ENCODE assay signal across 13 mouse cellular contexts in genomic region chr5:41871164-41871563, GRCm38 (mm10). TPM values are rescaled to one million over a fixed set of nuclear protein-coding genes. Genes with fewer than 3 reads are reported as not detected.
A peak's percentile ranks its signal among the peaks of the same experiment; 100 is the strongest.
DNase-seq lines count a peak whose midpoint lies in the region; ATAC-seq and TF ChIP-seq lines count a peak whose summit lies in the region.
"Had no signal": no experiment of that assay in that cellular context is flagged by ENCODE, and none has a peak within 500 bp of the region (broad histone marks: within the 10 kb centered on the region; RNA-seq: fewer than 3 reads in every experiment).

No protein-coding gene starts in this region.

- TF ChIP-seq CTCF in layer of hippocampus, adult 2 months (conservative IDR thresholded peaks at IDR 0.05): no peak

- ATAC-seq in hindbrain, embryonic 14.5 days (ENCODE audit: low FRiP score): no peak
- ATAC-seq in hindbrain, embryonic 11.5 days (ENCODE audit: low FRiP score): no peak
- ATAC-seq: intestine, embryonic 16.5 days had no signal

- no peak overlapping the region for H3K4me2 ChIP-seq in hindbrain, embryonic 14.5 days (replicated peaks)
- H3K4me2 ChIP-seq in hindbrain, embryonic 11.5 days (replicated peaks; ENCODE audit: low read depth, low read length): no peak overlapping the region
- H3K4me2 ChIP-seq: midbrain, embryonic 12.5 days had no signal

- H3K9me3 ChIP-seq in hindbrain, embryonic 14.5 days (ENCODE audit: control insufficient read depth, low read length): no peaks in the 10 kb centered on the region
- H3K9me3 ChIP-seq in hindbrain, embryonic 11.5 days (ENCODE audit: control insufficient read depth, low read length): no peaks in the 10 kb centered on the region
- H3K9me3 ChIP-seq: midbrain, embryonic 12.5 days had no signal

- H3K27ac ChIP-seq in hindbrain, embryonic 14.5 days: no peak overlapping the region
- H3K27ac ChIP-seq in hindbrain, embryonic 11.5 days (ENCODE audit: low read depth, low read length): no peak overlapping the region
- peak overlapping the region; percentile 54; the same call in 1 of the 2 replicates for H3K27ac ChIP-seq in layer of hippocampus, adult 2 months
- H3K27ac ChIP-seq: heart, adult 2 months; left cerebral cortex, adult 2 months; midbrain, embryonic 12.5 days had no signal

- no peak overlapping the region for H3K4me3 ChIP-seq in hindbrain, embryonic 14.5 days (replicated peaks; ENCODE audit: low read length)
- no peak overlapping the region for H3K4me3 ChIP-seq in hindbrain, embryonic 11.5 days (ENCODE audit: low read depth, low read length)
- H3K4me3 ChIP-seq in layer of hippocampus, adult 2 months: no peak overlapping the region
- H3K4me3 ChIP-seq: erythroblast, embryonic 14.5 days; heart, adult 2 months; left cerebral cortex, adult 2 months; midbrain, embryonic 12.5 days had no signal

- H3K36me3 ChIP-seq in hindbrain, embryonic 14.5 days (replicated peaks; ENCODE audit: control insufficient read depth, insufficient read depth): no peaks in the 10 kb centered on the region
- no peaks in the 10 kb centered on the region for H3K36me3 ChIP-seq in hindbrain, embryonic 11.5 days (ENCODE audit: control insufficient read depth, insufficient read depth, low read length)
- H3K36me3 ChIP-seq: midbrain, embryonic 12.5 days had no signal

- no peak overlapping the region for H3K9ac ChIP-seq in hindbrain, embryonic 14.5 days
- H3K9ac ChIP-seq in hindbrain, embryonic 11.5 days (ENCODE audit: low read depth, low read length): no peak overlapping the region
- H3K9ac ChIP-seq: midbrain, embryonic 12.5 days had no signal

- no peaks in the 10 kb centered on the region for H3K4me1 ChIP-seq in hindbrain, embryonic 14.5 days (replicated peaks; ENCODE audit: control insufficient read depth, insufficient read depth, low read length)
- H3K4me1 ChIP-seq in hindbrain, embryonic 11.5 days (replicated peaks; ENCODE audit: control insufficient read depth, insufficient read depth, low read length): no peaks in the 10 kb centered on the region
- H3K4me1 ChIP-seq: midbrain, embryonic 12.5 days had no signal

- DNase-seq in hindbrain, embryonic 14.5 days (ENCODE audit: low spot score): peak; percentile 38
- DNase-seq in hindbrain, embryonic 11.5 days (ENCODE audit: low spot score): no peak
- DNase-seq in NIH3T3 (ENCODE audit: low read depth): peak; percentile 67
- peak; percentile 40 for DNase-seq in cerebellum, adult 11 months
- peak; percentile 52 to 73 for DNase-seq in layer of hippocampus, adult 2 months (ENCODE audit: low spot score in 2 of 2)
- no peak for DNase-seq in testis, postnatal 14 days (ENCODE audit: low spot score)
- DNase-seq in kidney, adult 18-20 months: no peak
- DNase-seq: heart, adult 2 months; right cerebral cortex, postnatal 4 days had no signal

- WGBS in hindbrain, embryonic 14.5 days: 74% methylated on average over 2 of the region's 2 CpGs
- WGBS in hindbrain, embryonic 11.5 days: 93% methylated on average over 2 of the region's 2 CpGs

- no peaks in the 10 kb centered on the region for H3K27me3 ChIP-seq in hindbrain, embryonic 14.5 days (ENCODE audit: control insufficient read depth, insufficient read depth, low read length)
- H3K27me3 ChIP-seq in hindbrain, embryonic 11.5 days (ENCODE audit: control insufficient read depth, insufficient read depth, low read length): no peaks in the 10 kb centered on the region
- H3K27me3 ChIP-seq: midbrain, embryonic 12.5 days had no signal

RNA-seq across cellular contexts. Expression of gene Bod1l, which starts 27.0 kb away (rescaled TPM):
- polyA plus RNA-seq in hindbrain, embryonic 14.5 days (2014; fragmentation: Nextera tagmentation; extraction: Ambion mirVana): 28.2 and 30.7 TPM in 2 replicates
- polyA plus RNA-seq in hindbrain, embryonic 11.5 days (2014; fragmentation: Nextera tagmentation; extraction: Ambion mirVana): 27.1 and 27.8 TPM in 2 replicates
- 10 to 100 TPM; 38.7 to 43.1 TPM for total RNA-seq in layer of hippocampus, adult 2 months (2021)

Comparison
In these comparisons a context has a peak if more than half of its experiments do, and no peak if none do; other contexts are left out.
1. DNase-seq: peak in hindbrain, embryonic 14.5 days (single experiment), NIH3T3 (single experiment), cerebellum, adult 11 months (single experiment) and layer of hippocampus, adult 2 months (2 of 2); none in hindbrain, embryonic 11.5 days (single experiment), testis, postnatal 14 days (single experiment) and kidney, adult 18-20 months (single experiment).